Mouse (Mus musculus): ENCODE data around the gene Ssxb8.
"Not testable (repeated sequence)": the region's sequence is repeated elsewhere in the genome, so short reads cannot be mapped to it uniquely, and the experiment has no call there.

Gene Ssxb8

DNA sequence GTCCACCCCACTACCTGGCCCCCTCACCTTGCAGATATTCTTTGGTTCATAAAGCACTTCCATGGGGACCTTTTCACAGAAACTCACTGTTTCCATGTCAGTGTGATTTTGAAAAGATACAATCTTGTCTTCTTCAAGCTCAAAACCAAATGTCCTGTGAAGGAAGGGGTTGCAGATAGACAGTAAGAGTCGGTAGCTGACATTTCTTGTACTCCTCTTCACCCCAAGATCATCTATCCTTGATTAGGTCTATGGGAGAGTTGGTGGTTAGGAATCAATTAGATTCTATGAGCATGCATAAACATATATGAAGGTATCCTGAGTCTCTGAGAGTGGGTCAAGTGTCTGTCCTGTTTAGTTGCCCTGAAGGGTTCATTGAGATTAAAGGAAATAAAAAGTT is at the start of gene Ssxb8:
Gene Ssxb8 (minus strand): TSS at position 101 of the 400 bp plus-strand sequence.
- not testable (repeated sequence) for DNase-seq

DNA sequence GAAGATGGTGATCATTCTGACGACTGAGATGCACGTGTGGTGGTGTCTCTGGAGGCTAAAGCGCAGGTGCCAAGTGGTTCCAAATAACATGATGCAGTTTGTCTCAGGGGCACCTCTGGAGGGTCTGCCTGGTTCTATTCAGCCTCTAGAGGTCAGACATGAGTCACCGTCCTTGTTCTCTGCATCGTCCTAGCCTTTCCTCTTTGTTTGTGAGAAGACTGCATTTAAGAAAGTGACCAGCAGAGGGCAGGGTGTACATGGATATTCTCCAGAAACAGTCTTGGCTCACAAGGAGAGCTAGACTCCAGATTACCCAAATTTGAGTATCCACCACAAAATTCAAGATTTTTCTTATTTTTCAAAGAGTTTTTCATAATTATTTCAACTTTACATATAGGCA is 42.3 kb upstream of the Ssxb8 start:
- DNase-seq = peak; percentile 9

DNA sequence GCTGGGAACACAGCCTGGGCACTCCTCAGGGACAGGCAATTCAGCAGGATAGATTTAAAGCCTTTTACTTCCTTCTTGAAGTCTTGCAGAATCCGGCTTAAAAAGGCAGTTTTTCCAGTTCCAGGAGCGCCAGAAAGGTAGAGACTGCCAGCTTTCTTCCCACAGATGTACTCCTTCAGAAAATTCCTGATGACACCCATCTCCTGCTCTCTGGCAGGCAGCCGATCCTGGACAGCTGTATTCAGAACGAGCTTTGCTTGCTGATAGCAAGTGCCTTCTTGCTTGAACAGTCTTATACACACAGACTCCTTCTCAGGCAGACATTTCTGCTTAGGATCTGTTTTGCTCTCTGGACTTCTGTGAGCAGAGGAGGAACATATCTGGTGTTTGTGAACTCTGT is 27.6 kb downstream of the Ssxb8 start:
- DNase-seq = no peak
